Mouse (Mus musculus) midbrain, embryonic 10.5 days (tissue): ENCODE results near the gene Olfml2b. TPM values are rescaled to one million over a fixed set of nuclear protein-coding genes. Genes with fewer than 3 reads are reported as not detected.

ENCODE experiments used
- DNase-seq: peaks from one replicate; pipeline ENCODE4 v3.0.0-alpha.2; 2017; ENCODE audit warnings: low spot score
- H3K27ac ChIP-seq: fragments of 300-500 bp; sonication (generic); replicated peaks from 2 replicates; pipeline ENCODE4 v1.5.1; 2016; ENCODE audit warnings: mild to moderate bottlenecking
- H3K27me3 ChIP-seq: fragments of 300-500 bp; sonication (generic); 2 replicates; pipeline ENCODE4 v1.6.1; 2016; ENCODE audit warnings: low read depth, mild to moderate bottlenecking; ENCODE audit not compliant: poor library complexity, severe bottlenecking
- H3K36me3 ChIP-seq: fragments of 300-500 bp; sonication (generic); 2 replicates; pipeline ENCODE4 v1.6.1; 2016; ENCODE audit warnings: mild to moderate bottlenecking, moderate library complexity
- H3K4me1 ChIP-seq: fragments of 300-500 bp; sonication (generic); 2 replicates; pipeline ENCODE4 v1.6.1; 2016
- H3K4me3 ChIP-seq: fragments of 300-500 bp; sonication (generic); 2 replicates; pipeline ENCODE4 v1.5.1; 2016; ENCODE audit warnings: mild to moderate bottlenecking, moderate library complexity
- H3K9me3 ChIP-seq: fragments of 300-500 bp; sonication (generic); replicated peaks from 2 replicates; pipeline ENCODE4 v1.6.1; 2016; ENCODE audit warnings: mild to moderate bottlenecking
- WGBS: fragments of 180-500 bp; shearing (Covaris S2); methylation state at CpG from one replicate; pipeline ENCODE4 v1.1.7; 2016; 5-methylcytosine and 5-hydroxymethylcytosine counted together
- polyA plus RNA-seq: library from polyadenylated mRNA; unstranded; fragments of >200 nt; fragmentation: Nextera tagmentation; extraction: Ambion mirVana; gene quantifications from 2 replicates; pipeline ENCODE4 v1.2.1, GENCODE M21; 2016

The Olfml2b gene
- polyA plus RNA-seq, 1 experiment from 2014 or later, result 6.1 TPM

DNA sequence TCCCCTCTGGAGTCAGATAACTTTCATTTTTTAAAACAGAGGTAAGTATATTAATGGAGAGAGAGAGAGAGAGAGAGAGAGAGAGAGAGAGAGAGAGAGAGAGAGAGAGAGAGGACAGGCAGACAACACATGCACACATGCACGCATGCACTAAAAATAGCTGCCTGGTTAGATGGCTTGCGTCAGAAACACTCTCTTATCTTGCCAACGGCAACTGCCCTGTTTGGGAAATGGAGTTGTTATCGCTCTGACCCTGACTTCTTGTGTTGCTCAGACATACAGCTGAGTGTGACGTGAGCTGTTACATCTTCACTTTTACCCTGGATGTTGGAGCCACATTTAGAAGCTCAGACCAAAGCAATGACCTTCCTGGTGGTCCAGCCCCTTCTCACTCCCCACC lies 21.4 kb upstream of the Olfml2b start:
- WGBS, result 85% methylated on average over 5 of the region's 5 CpGs
- no peaks in the 10 kb centered on the region for H3K4me1 ChIP-seq
- DNase-seq, result no peak
- no peak overlapping the region for H3K27ac ChIP-seq
- H3K27me3 ChIP-seq, result no peaks in the 10 kb centered on the region
- H3K9me3 ChIP-seq, result peaks cover 12% of the 10 kb centered on the region
- no peak overlapping the region for H3K4me3 ChIP-seq
- no peaks in the 10 kb centered on the region for H3K36me3 ChIP-seq

DNA sequence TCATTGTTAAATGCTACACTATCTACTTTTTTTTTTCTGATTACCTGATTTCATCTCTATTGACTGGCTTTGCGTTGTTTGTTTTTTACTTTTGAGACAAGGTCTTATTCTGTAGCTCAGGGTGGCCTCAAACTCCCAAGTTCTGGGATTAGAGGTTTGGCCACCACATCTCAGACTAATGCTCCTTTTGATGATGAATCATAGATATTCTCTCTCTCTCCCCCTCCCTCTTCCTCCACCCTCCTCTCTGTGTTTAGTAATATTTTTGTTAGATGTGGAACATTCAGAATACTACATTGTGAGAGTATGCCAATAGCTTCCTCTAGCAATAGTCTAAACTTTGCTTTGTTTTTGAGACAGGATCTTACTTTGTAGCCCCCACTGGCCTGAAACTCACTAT lies 20.9 kb upstream of the Olfml2b start:
- Histone ChIP-seq H3K9me3 (peaks cover 12% of the 10 kb centered on the region), H3K4me1 (no peaks in the 10 kb centered on the region), H3K27me3 (no peaks in the 10 kb centered on the region), H3K27ac (no peak overlapping the region), H3K36me3 (no peaks in the 10 kb centered on the region), H3K4me3 (no peak overlapping the region)
- WGBS, result 95% methylated on average over 1 of the region's 1 CpGs
- no peak for DNase-seq

- Histone ChIP-seq H3K4me1 (no peaks in the 10 kb centered on the region), H3K36me3 (no peaks in the 10 kb centered on the region), H3K9me3 (no peaks in the 10 kb centered on the region), H3K27me3 (no peaks in the 10 kb centered on the region), H3K4me3 (no peak overlapping the region), H3K27ac (no peak overlapping the region)
- DNase-seq, result no peak
- WGBS, result 88% methylated on average over 4 of the region's 4 CpGs
Measured at GRCm38 (mm10) chr1:170630489-170630888, 13.8 kb upstream of the Olfml2b start.

DNA sequence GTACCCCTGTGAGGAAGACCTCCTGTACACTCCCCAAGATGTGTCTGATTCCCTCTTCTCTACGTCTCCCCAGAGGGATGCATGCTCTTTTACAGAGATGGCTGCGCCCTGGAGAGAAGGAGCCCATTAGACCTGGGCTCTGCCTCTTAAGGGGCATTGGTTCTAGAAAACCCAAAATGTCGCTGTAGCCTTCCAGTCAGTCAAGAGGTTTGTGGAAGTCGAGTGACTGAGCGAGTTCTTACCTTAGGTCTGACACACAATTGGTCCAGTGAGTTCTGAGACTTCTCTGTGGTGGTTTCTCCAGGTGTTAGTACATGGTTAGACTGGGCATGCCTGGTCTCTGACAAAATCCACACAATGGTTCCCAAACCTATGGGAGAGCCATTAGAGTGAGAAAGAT lies 12.8 kb upstream of the Olfml2b start:
- WGBS, result 96% methylated on average over 5 of the region's 5 CpGs
- no peak for DNase-seq
- Histone ChIP-seq H3K9me3 (no peaks in the 10 kb centered on the region), H3K36me3 (no peaks in the 10 kb centered on the region), H3K27me3 (no peaks in the 10 kb centered on the region), H3K27ac (no peak overlapping the region), H3K4me1 (no peaks in the 10 kb centered on the region), H3K4me3 (no peak overlapping the region)

GRCm38 (mm10) chr1:170632385-170632784 lies 11.9 kb upstream of the Olfml2b start:
- Histone ChIP-seq H3K27ac (no peak overlapping the region), H3K4me3 (no peak overlapping the region), H3K27me3 (no peaks in the 10 kb centered on the region), H3K9me3 (no peaks in the 10 kb centered on the region), H3K36me3 (no peaks in the 10 kb centered on the region), H3K4me1 (no peaks in the 10 kb centered on the region)
- DNase-seq, result peak; percentile 62
- 12% methylated on average over 3 of the region's 3 CpGs for WGBS

- no peak overlapping the region for H3K4me3 ChIP-seq
- H3K9me3 ChIP-seq, result no peaks in the 10 kb centered on the region
- H3K27me3 ChIP-seq, result no peaks in the 10 kb centered on the region
- H3K4me1 ChIP-seq, result no peaks in the 10 kb centered on the region
- WGBS, result 68% methylated on average over 4 of the region's 4 CpGs
- H3K36me3 ChIP-seq, result no peaks in the 10 kb centered on the region
- no peak for DNase-seq
- no peak overlapping the region for H3K27ac ChIP-seq
Measured at GRCm38 (mm10) chr1:170632856-170633255, 11.5 kb upstream of the Olfml2b start.

- Histone ChIP-seq H3K4me3 (no peak overlapping the region), H3K9me3 (no peaks in the 10 kb centered on the region), H3K27ac (no peak overlapping the region), H3K4me1 (peaks cover 8% of the 10 kb centered on the region), H3K36me3 (no peaks in the 10 kb centered on the region), H3K27me3 (peaks cover 7% of the 10 kb centered on the region)
- no peak for DNase-seq
- 86% methylated on average over 7 of the region's 7 CpGs for WGBS
Measured at GRCm38 (mm10) chr1:170638941-170639340, 5.4 kb upstream of the Olfml2b start.

- H3K4me3 ChIP-seq, result no peak overlapping the region
- H3K9me3 ChIP-seq, result no peaks in the 10 kb centered on the region
- WGBS, result 70% methylated on average over 15 of the region's 15 CpGs
- H3K4me1 ChIP-seq, result peaks cover 33% of the 10 kb centered on the region
- no peak for DNase-seq
- peaks cover 7% of the 10 kb centered on the region; the same call in 1 of the 2 replicates for H3K36me3 ChIP-seq
- H3K27me3 ChIP-seq, result peaks cover 24% of the 10 kb centered on the region
- H3K27ac ChIP-seq, result no peak overlapping the region
Measured at GRCm38 (mm10) chr1:170645896-170646605, 1.7 kb downstream of the Olfml2b start.

DNA sequence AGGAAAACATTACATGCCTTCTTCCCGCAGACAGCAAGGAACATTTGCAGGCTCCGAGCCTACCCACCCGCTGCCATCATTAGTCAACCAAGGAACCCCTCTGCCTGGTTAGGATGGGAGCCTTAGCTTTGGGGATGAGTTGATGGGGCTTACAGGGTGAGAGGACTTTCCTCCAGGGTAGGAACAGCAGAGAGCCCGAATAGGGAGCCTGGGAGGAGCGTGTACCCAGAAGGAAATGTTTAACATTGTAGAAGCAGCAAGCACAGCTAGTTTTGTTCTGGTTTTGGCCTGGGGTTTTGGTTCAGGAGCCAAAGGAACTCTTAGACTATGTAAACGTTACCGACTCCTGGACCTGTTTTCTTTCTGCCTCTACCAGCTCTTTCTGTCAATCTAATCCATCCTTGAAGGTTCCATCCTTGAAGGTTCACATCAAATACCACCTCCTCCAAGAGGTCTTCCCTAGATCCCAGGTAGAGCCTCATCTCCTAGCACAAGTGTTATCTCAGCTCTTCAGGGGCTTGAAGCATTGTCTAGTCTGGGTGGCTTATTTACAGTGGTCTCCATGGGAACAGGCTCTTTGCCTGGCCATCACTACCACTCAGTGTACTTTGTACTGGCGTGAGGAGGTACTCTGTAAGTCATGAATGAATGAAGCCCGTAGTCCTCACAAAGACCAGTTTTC lies 2.4 kb downstream of the Olfml2b start:
- no peak for DNase-seq
- Histone ChIP-seq H3K4me1 (peaks cover 38% of the 10 kb centered on the region), H3K27ac (no peak overlapping the region), H3K27me3 (peaks cover 24% of the 10 kb centered on the region), H3K9me3 (no peaks in the 10 kb centered on the region), H3K36me3 (peaks cover 7% of the 10 kb centered on the region; the same call in 1 of the 2 replicates), H3K4me3 (no peak overlapping the region)
- 81% methylated on average over 9 of the region's 9 CpGs for WGBS

DNA sequence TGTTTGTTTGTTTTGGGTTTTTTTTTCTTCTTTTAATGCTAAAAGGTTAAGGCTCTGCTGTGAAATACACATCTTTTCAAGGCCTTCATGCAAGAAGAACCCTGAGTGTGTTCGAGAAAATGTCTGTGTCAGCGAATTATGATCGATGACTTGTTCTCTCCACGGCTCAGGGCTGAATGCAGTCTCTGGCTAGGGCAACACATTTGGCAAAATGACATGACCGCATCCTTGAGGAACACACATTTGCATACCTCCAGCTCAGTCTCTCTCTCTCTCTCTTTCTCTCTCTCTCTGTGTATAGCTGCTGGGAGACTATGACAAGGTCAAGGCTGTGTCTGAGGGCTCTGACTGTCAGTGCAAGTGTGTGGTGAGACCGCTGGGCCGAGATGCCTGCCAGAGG lies 3.0 kb downstream of the Olfml2b start:
- Histone ChIP-seq H3K27me3 (peaks cover 24% of the 10 kb centered on the region), H3K27ac (no peak overlapping the region), H3K36me3 (peaks cover 7% of the 10 kb centered on the region; the same call in 1 of the 2 replicates), H3K9me3 (no peaks in the 10 kb centered on the region), H3K4me3 (no peak overlapping the region), H3K4me1 (peaks cover 43% of the 10 kb centered on the region)
- no peak for DNase-seq
- WGBS, result 93% methylated on average over 7 of the region's 7 CpGs

- peaks cover 43% of the 10 kb centered on the region for H3K4me1 ChIP-seq
- DNase-seq, result no peak
- H3K4me3 ChIP-seq, result no peak overlapping the region
- 86% methylated on average over 6 of the region's 6 CpGs for WGBS
- peaks cover 23% of the 10 kb centered on the region for H3K27me3 ChIP-seq
- H3K27ac ChIP-seq, result no peak overlapping the region
- no peaks in the 10 kb centered on the region for H3K9me3 ChIP-seq
- H3K36me3 ChIP-seq, result peaks cover 7% of the 10 kb centered on the region; the same call in 1 of the 2 replicates
Measured at GRCm38 (mm10) chr1:170647971-170648514, 3.7 kb downstream of the Olfml2b start.

- 71% methylated on average over 6 of the region's 6 CpGs for WGBS
- H3K4me1 ChIP-seq, result peaks cover 29% of the 10 kb centered on the region
- H3K36me3 ChIP-seq, result peaks cover 7% of the 10 kb centered on the region; the same call in 1 of the 2 replicates
- no peak overlapping the region for H3K4me3 ChIP-seq
- no peaks in the 10 kb centered on the region for H3K27me3 ChIP-seq
- no peak overlapping the region for H3K27ac ChIP-seq
- H3K9me3 ChIP-seq, result no peaks in the 10 kb centered on the region
- DNase-seq, result no peak
Measured at GRCm38 (mm10) chr1:170651046-170651723, 6.9 kb downstream of the Olfml2b start.
